Mouse (Mus musculus): ENCODE results near the gene Fam50b.

Fam50b gene

GRCm38 (mm10) chr13:34734686-34735085 is at the start of gene Fam50b:
Gene Fam50b, plus strand, starts transcription at chr13:34734850.
- no peak for TF ChIP-seq GATA4 (IDR thresholded peaks at IDR 0.05; ENCODE audit: insufficient replicate concordance, low read length)

GRCm38 (mm10) chr13:34685008-34685765 is 49.5 kb upstream of the Fam50b start:
- TF ChIP-seq GATA4 (IDR thresholded peaks at IDR 0.05; ENCODE audit: insufficient replicate concordance, low read length) = no peak

DNA sequence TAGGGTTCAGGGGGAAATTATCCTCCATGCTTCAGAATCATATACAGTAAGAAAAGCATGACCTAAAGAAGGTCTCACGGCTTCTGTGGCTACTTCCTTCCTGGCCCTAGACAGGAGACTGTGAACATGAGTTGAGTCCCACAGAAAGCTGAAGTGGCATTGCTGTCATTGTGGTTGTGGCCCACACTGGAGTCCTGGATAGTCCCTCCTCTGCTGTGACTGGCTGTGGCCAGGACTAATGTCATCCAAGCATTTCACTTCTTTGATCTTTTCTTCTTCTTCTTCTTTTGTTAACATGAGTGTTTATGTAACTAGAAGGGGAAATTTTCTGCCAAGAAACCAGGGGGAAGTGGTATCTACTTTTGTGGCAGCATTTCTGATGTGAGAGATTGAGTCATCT is 43.6 kb upstream of the Fam50b start:
- TF ChIP-seq GATA4 (IDR thresholded peaks at IDR 0.05; ENCODE audit: insufficient replicate concordance, low read length) = no peak

GRCm38 (mm10) chr13:34693111-34693510 is 41.5 kb upstream of the Fam50b start:
- no peak for TF ChIP-seq GATA4 (IDR thresholded peaks at IDR 0.05; ENCODE audit: insufficient replicate concordance, low read length)

DNA sequence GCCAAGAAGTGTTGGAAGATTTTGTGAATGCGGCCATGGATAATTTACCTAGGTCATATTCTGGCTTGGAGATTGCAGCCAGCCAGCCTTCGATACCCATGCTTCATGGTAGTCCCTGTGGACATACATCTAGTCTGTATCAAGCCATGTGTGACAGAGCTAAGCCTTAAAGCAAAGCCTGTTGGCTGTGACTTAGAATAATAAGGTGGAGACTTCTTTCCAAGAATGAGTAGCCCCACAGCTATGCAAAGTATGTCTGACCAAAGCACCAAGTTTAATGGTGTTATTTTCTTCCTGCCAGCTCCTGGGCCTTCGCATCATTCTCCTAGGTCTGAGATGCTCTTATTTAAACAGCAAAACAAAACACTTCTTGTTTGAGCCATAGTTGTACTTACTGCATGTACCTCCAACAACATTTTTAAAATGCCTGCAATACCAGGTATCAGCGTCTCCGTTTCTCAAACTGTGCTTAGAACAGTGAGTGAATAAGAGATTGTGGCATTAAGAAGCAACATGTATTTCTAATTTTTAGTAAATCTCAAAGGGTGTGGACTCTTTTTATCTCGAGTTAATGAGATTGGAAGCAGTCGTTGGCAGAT is 37.8 kb upstream of the Fam50b start:
- no peak for TF ChIP-seq GATA4 (IDR thresholded peaks at IDR 0.05; ENCODE audit: insufficient replicate concordance, low read length)

DNA sequence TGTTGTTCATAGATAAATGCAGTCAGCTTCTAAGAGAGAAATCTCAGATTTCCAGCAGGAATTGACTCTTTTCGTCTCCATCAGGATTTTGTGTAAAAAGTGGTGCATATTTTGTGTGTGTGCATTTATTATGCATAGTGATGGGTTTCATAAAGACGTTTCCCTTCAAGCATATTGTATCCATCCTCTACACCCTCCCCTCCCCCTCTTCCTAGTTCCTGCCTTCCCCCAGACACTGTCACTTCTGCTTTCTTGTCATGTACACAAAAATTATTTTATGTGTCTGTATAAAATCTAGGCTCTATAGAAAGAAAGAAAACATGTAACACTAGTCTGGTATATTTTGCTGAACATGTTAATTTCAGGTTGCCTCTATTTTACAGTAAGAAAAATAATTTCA is 34.6 kb upstream of the Fam50b start:
- TF ChIP-seq GATA4 (IDR thresholded peaks at IDR 0.05; ENCODE audit: insufficient replicate concordance, low read length) = no peak

DNA sequence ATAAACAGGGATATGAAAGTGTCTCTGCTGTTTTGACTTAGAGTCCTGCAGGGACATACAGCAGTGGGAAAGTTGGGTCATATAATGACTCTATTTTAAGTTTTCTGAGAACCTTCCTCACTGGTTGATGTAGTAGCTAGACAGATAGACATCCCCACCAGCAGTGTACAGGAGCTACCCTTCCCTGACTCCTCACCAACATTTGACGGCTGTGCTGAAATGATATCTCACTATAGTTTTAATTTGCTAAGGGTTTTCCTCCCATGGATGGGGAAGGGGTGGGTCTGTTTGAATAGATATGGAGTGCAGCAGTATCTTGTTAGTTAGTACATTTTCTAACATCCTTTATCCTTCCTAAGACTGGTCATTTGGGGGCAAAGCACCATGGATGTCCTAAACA is 34.0 kb upstream of the Fam50b start:
- TF ChIP-seq GATA4 (IDR thresholded peaks at IDR 0.05; ENCODE audit: insufficient replicate concordance, low read length) = no peak

- no peak for TF ChIP-seq GATA4 (IDR thresholded peaks at IDR 0.05; ENCODE audit: insufficient replicate concordance, low read length)
Observed at GRCm38 (mm10) chr13:34703301-34703700, 31.3 kb upstream of the Fam50b start.

DNA sequence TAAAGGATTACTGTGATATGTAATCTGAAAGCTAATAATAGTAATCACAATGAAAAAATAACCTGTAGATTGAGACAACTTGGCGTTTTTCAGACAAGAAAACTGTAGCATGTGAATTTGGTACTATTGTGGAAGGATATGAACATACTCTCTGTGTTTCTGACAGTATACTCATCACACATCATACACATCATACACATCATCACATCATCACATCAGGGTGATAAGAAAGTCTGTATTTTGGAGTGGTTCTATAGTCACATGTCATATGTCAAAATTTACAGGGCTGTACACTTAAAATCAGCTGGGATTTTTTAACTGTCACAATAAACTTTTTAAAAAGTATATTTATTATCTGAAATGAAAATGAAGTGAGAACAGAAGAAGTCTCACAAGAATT is 30.9 kb upstream of the Fam50b start:
- TF ChIP-seq GATA4 (IDR thresholded peaks at IDR 0.05; ENCODE audit: insufficient replicate concordance, low read length) = no peak

GRCm38 (mm10) chr13:34704835-34705234 is 29.8 kb upstream of the Fam50b start:
- TF ChIP-seq GATA4 (IDR thresholded peaks at IDR 0.05; ENCODE audit: insufficient replicate concordance, low read length) = no peak

- TF ChIP-seq GATA4 (IDR thresholded peaks at IDR 0.05; ENCODE audit: insufficient replicate concordance, low read length) = no peak
Observed at GRCm38 (mm10) chr13:34708955-34709354, 25.7 kb upstream of the Fam50b start.

DNA sequence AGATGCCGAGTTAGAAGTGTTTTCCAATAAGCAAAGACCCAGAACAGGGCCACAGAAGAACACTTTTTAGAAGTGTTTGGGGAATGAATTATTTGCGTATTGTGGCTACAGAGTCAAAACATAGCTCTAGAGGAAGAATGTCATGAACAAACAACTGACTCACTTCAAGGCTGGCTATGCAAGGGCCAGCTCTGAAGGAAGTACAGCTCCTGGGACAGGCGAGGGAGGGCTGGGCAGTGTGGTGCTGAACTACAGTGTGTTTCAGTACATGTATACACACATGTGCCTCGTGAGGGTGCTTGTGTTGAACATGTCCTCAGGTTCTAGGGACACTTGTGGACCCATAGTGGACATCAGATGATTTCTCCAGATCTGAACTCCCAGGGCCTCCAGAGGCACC is 25.1 kb upstream of the Fam50b start:
- no peak for TF ChIP-seq GATA4 (IDR thresholded peaks at IDR 0.05; ENCODE audit: insufficient replicate concordance, low read length)

- TF ChIP-seq GATA4 (IDR thresholded peaks at IDR 0.05; ENCODE audit: insufficient replicate concordance, low read length) = no peak
Observed at GRCm38 (mm10) chr13:34711410-34711809, 23.2 kb upstream of the Fam50b start.

DNA sequence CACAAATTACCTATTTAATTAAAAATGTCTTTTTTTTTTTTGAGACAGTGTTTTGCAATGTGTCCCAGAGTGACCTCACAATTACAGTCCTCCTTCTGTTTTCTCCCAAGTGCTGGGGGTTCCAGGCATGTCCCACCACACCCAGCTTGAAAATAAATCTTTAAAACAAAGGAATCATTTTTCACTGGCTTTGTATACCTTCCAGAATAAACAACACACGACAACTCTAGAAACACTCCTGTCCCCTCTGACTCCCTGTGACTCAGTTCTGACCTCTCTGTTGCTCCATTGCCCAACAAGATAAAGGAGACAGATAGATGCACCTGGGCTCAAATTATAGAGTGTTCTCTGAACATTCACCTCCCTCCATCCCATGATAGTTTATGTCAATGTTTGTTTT is 21.8 kb upstream of the Fam50b start:
- TF ChIP-seq GATA4 (IDR thresholded peaks at IDR 0.05; ENCODE audit: insufficient replicate concordance, low read length) = no peak

DNA sequence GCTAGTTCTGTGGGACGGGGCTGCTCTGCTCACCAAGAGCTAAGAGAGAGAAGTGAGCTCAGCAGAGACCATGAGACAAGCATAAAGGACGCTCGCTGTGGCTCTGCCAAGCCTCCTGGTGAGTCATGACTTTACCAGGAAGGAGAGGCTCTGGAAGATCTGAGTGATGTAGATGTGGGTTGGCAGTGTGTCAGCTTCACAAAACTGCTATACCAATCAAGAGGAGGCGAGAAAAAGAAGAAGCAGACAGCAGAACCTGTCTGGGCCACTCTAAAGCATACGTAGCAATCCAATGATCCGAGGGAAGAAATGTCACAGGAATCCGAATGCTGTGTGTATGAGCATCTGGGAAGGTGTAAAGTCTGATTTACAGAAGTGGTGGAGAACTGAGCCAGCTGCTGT is 19.2 kb upstream of the Fam50b start:
- no peak for TF ChIP-seq GATA4 (IDR thresholded peaks at IDR 0.05; ENCODE audit: insufficient replicate concordance, low read length)

DNA sequence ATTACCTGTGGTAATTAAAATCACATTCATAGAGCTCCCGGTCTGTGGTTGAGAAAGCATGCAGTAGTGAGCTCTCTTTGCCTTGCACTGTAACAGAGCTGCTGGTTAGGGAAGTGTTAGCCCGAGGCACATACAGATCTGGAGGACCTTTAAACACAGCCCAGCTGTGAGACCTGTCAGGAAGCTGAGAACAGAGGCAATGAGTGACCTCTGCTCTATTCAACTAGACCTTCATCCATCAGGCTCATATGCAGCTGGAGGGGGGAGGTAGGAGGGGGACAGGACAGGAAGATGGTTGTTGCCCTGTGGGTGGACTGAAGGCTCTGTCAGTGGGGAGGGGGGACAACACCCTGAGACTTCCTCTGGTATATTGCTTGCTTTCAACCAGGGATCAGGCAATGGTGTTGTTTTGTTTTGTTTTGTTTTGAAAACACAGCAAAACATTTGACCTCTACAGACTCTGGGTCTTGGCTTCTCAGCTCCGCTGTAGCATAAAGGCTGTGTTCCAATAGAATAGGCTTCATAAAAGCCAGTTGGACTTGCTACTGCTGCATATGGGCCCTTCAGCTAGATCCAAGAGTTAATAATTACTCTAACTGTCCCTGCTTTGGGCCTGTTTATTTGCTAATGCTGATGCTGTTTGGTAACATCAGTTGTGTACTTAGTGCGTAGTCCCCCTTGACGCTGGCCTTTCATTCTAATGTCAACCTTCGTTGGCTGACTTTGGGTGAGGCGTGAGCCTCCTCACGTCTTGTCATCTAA is 9.6 kb upstream of the Fam50b start:
- no peak for TF ChIP-seq GATA4 (IDR thresholded peaks at IDR 0.05; ENCODE audit: insufficient replicate concordance, low read length)

All from liver, adult (tissue).